Mouse (Mus musculus) liver, postnatal 0 days (tissue): Measurements from ENCODE around the gene Tgfb1i1. TPM values are rescaled to one million over a fixed set of nuclear protein-coding genes. Genes with fewer than 3 reads are reported as not detected.

Source experiments
- ATAC-seq: fragments of 200-750 bp; cut with Nextera tagmentation; 2 replicates; pipeline ENCODE4 v1.8.0; 2017; ENCODE audit warnings: mild to moderate bottlenecking, moderate library complexity
- DNase-seq: peaks from one replicate; pipeline ENCODE4 v3.0.0-alpha.2; 2016
- H3K27ac ChIP-seq: fragments of 300-500 bp; sonication (generic); 2 replicates; pipeline ENCODE4 v1.5.1; 2014; ENCODE audit warnings: antibody characterized with exemption, moderate library complexity, mild to moderate bottlenecking, low read depth
- H3K27me3 ChIP-seq: fragments of 300-500 bp; sonication (generic); 2 replicates; pipeline ENCODE4 v1.6.1; 2014; ENCODE audit warnings: low read length, control low read depth, mixed read lengths; ENCODE audit not compliant: insufficient read depth
- H3K36me3 ChIP-seq: fragments of 300-500 bp; sonication (generic); replicated peaks from 2 replicates; pipeline ENCODE4 v1.6.1; 2014; ENCODE audit warnings: mild to moderate bottlenecking, control low read depth, low read length, moderate library complexity, mixed read lengths; ENCODE audit not compliant: insufficient read depth
- H3K4me1 ChIP-seq: fragments of 300-500 bp; sonication (generic); 2 replicates; pipeline ENCODE4 v1.6.1; 2014; ENCODE audit warnings: antibody characterized with exemption, mild to moderate bottlenecking, control low read depth; ENCODE audit not compliant: insufficient read depth
- H3K4me2 ChIP-seq: fragments of 300-500 bp; sonication (generic); 2 replicates; pipeline ENCODE4 v1.6.1; 2014; ENCODE audit warnings: low read depth, mild to moderate bottlenecking, low read length, moderate library complexity, mixed read lengths
- H3K4me3 ChIP-seq: fragments of 300-500 bp; sonication (generic); 2 replicates; pipeline ENCODE4 v1.5.1; 2014; ENCODE audit warnings: low read depth, low read length
- H3K9ac ChIP-seq: fragments of 300-500 bp; sonication (generic); replicated peaks from 2 replicates; pipeline ENCODE4 v1.6.1; 2014; ENCODE audit warnings: mild to moderate bottlenecking, moderate library complexity
- H3K9me3 ChIP-seq: fragments of 300-500 bp; sonication (generic); 2 replicates; pipeline ENCODE4 v1.6.1; 2016; ENCODE audit warnings: mild to moderate bottlenecking, control low read depth, low read length, mixed read lengths
- CTCF ChIP-seq: sonication (generic); IDR thresholded peaks from 2 replicates; pipeline ENCODE4 v1.5.1; 2016; ENCODE audit warnings: antibody characterized with exemption, low read depth
- EP300 ChIP-seq: IDR thresholded peaks from 2 replicates; pipeline ENCODE4 v1.6.1; 2016; ENCODE audit warnings: antibody characterized with exemption, low read depth, mild to moderate bottlenecking
- WGBS: fragments of 180-500 bp; shearing (Covaris S2); extraction: QIAGEN DNeasy Blood & Tissue Kit; methylation state at CpG from one replicate; pipeline ENCODE4 v1.1.7; 2014; ENCODE audit not compliant: insufficient replicate concordance; 5-methylcytosine and 5-hydroxymethylcytosine counted together
- polyA plus RNA-seq: library from polyadenylated mRNA; unstranded; fragments of >200 nt; fragmentation: Nextera tagmentation; extraction: Ambion mirVana; gene quantifications from 2 replicates; pipeline ENCODE4 v1.2.1, GENCODE M21; 2015

Gene Tgfb1i1
- polyA plus RNA-seq, 1 experiment from 2014 or later = 10.4 TPM

- WGBS = 90% methylated on average over 13 of the region's 13 CpGs
- DNase-seq = no peak
- H3K4me3 ChIP-seq = no peak overlapping the region
- TF ChIP-seq CTCF (no peak), EP300 (no peak)
- H3K36me3 ChIP-seq = peaks cover 19% of the 10 kb centered on the region
- no peak overlapping the region for H3K9ac ChIP-seq
- H3K4me2 ChIP-seq = peak overlapping the region; percentile 77
- no peak for ATAC-seq
- H3K27me3 ChIP-seq = no peaks in the 10 kb centered on the region
- H3K4me1 ChIP-seq = peaks cover 15% of the 10 kb centered on the region
- no peaks in the 10 kb centered on the region for H3K9me3 ChIP-seq
- H3K27ac ChIP-seq = no peak overlapping the region
Observed at GRCm38 (mm10) chr7:128236426-128236825, 10.2 kb upstream of the Tgfb1i1 start.

DNA sequence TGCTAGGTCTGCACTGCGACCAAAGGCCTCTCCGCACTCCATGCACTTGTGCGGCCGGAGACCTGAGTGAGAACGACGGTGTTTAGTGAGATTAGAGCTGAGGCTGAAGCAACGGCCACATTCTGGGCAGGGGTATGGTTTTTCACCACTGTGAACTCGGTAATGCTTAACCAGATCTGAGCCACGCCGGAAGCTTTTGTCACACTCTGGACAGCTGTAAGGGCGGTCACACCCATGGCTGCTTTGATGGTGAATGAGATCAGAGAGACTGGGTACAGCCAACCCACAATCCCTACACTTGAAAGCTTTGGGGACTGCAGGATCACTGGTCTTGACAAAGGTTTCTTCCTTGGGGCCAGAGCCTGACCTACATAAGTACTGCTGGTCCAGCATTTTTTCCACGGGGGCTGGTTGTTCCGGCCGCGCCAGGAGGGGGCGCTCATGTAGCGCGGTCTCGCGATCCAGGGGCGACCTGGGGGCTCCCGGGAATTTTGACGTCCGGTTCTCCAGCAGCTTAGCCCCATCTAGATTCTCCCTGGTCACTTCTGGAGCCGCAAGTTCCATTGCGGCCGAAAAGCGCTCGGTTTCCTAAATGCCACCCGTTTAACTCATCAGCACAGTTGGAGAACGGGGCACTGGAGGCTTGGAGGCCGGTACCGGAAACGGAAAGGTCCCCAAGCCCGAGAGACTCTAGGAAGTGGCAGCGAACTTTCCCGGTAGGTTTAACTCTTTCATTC lies 9.6 kb upstream of the Tgfb1i1 start, which contains the start of gene Armc5:
Armc5 (plus strand) TSS at position 487 of the 737 bp plus-strand sequence.
- no peaks in the 10 kb centered on the region for H3K9me3 ChIP-seq
- ATAC-seq (peak; percentile 45), DNase-seq (peak; percentile 87)
- H3K4me3 ChIP-seq = peak within 1 kb of the TSS; percentile 81
- H3K27me3 ChIP-seq = no peaks in the 10 kb centered on the region
- no peak for TF ChIP-seq EP300
- TF ChIP-seq CTCF = peak; percentile 88
- peaks cover 15% of the 10 kb centered on the region for H3K4me1 ChIP-seq
- H3K36me3 ChIP-seq = peaks cover 20% of the 10 kb centered on the region
- H3K27ac ChIP-seq = peak within 1 kb of the TSS; percentile 95
- 24% methylated on average over 37 of the region's 37 CpGs for WGBS
- H3K9ac ChIP-seq = peak within 1 kb of the TSS; percentile 88
- H3K4me2 ChIP-seq = peak within 1 kb of the TSS; percentile 77

DNA sequence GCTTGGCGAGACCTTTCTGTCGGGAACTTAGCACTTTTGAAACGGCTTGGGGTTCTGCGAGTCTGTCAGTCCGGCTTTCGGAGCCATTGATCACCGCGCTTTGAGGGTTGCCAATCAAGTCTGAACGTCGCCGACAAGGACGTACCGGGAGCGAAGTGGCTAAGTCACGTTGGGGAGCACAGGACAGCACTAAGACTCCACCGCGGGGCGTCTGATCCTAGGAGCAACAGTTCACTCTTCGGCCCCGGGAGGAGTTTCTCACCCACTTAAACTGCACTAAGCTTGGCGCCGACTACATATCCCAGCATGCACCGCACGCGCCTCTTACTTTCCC lies 9.1 kb upstream of the Tgfb1i1 start:
- TF ChIP-seq CTCF = no peak
- TF ChIP-seq EP300 = peak; percentile 28; the same call in 1 of the 2 replicates
- Histone ChIP-seq H3K4me3 (peak overlapping the region; percentile 81), H3K27ac (peak overlapping the region; percentile 95), H3K4me2 (peak overlapping the region; percentile 77), H3K36me3 (peaks cover 24% of the 10 kb centered on the region), H3K4me1 (peaks cover 15% of the 10 kb centered on the region), H3K9ac (peak overlapping the region; percentile 88), H3K27me3 (no peaks in the 10 kb centered on the region), H3K9me3 (no peaks in the 10 kb centered on the region)
- 0% methylated on average over 25 of the region's 25 CpGs for WGBS
- DNase-seq (no peak), ATAC-seq (no peak; the same call in 1 of the 2 replicates)

DNA sequence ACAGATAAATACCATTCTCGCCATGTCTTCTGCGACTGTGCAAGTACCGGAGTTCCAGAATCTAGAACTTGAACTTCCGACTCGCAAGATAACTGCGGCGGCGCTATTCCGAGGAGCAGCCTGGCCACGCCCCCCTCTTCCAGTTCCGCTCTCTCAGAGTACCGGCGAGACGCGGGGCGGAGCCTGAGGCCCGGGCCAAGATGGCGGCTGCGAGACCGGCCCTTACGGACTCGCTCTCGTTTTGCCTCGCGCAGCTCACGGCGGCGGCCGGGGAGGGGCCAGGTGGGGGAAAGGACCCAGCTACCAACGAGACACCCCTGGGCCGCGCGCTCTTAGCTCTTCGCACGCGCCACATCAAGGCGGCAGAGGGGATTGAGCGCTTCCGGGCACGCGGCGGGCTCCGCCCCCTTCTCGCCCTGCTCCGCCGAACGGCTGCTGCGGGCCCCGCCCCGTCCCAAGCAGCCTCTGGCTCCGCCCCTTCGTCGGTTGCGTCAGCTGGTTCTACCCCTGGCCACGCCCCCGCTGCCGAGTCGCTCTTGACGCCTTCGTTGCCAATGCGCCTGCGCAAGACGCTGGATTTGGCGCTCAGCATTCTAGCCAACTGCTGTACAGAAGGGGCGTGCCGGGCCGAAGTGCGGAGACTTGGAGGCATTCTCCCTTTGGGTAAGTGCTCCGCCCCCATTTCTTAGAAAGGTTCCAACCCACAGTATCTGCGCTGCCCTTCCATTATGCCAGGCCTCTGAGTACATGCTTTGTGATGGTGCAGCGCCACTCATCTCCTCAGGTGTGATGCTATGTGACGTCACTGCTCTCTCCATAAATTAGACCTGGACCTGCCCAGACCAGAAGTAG lies 8.5 kb upstream of the Tgfb1i1 start, which contains the start of gene 9130023H24Rik:
9130023H24Rik (minus strand) TSS at position 105 of the 852 bp plus-strand sequence.
- H3K9me3 ChIP-seq = no peaks in the 10 kb centered on the region
- H3K27me3 ChIP-seq = no peaks in the 10 kb centered on the region
- 0% methylated on average over 63 of the region's 72 CpGs for WGBS
- TF ChIP-seq EP300 = peak; percentile 43; the same call in 1 of the 2 replicates
- peak; percentile 48; the same call in 1 of the 2 replicates for TF ChIP-seq CTCF
- H3K9ac ChIP-seq = peak within 1 kb of the TSS; percentile 88
- peak within 1 kb of the TSS; percentile 83 for H3K4me2 ChIP-seq
- H3K4me1 ChIP-seq = peaks cover 15% of the 10 kb centered on the region
- H3K4me3 ChIP-seq = peak within 1 kb of the TSS; percentile 81
- H3K27ac ChIP-seq = peak within 1 kb of the TSS; percentile 95
- DNase-seq (peak; percentile 100), ATAC-seq (peak; percentile 88)
- peaks cover 29% of the 10 kb centered on the region for H3K36me3 ChIP-seq

- no peak for ATAC-seq
- DNase-seq = peak; percentile 58
- Histone ChIP-seq H3K4me2 (peak overlapping the region; percentile 83), H3K4me1 (peaks cover 15% of the 10 kb centered on the region), H3K9me3 (no peaks in the 10 kb centered on the region), H3K36me3 (peaks cover 31% of the 10 kb centered on the region), H3K27me3 (no peaks in the 10 kb centered on the region), H3K27ac (peak overlapping the region; percentile 95; the same call in 1 of the 2 replicates), H3K9ac (peak overlapping the region; percentile 48; the same call in 1 of the 2 replicates), H3K4me3 (peak overlapping the region; percentile 81)
- 30% methylated on average over 4 of the region's 4 CpGs for WGBS
- TF ChIP-seq EP300 (no peak), CTCF (peak; percentile 74)
Observed at GRCm38 (mm10) chr7:128238991-128239390, 7.6 kb upstream of the Tgfb1i1 start.

DNA sequence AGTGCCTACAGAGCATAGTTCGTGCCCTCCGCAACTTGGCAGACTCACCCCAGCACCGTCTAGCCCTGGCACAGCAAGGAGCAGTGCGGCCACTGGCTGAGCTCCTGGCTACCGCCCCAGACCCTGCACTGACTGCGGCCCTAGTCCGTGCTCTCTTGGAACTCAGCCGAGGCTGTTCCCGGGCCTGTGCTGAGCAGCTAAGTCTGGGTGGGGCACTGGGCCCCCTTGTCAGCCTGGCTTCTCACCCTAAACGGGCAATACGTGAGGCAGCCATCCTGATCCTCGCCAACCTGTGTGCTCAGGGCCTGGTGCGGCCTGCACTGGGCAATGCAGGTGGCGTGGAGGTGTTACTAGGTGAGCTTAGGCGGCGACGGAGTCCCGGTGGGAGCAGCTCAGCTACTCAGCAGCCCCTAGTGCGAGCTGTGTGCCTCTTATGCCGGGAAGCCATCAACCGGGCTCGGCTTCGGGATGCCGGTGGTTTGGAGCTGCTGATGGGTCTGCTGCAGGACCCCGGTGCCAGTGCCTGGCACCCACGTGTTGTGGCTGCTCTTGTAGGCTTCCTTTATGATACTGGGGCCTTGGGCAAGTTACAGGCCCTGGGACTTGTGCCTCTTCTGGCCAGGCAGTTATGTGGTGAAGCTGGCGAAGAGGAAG lies 6.4 kb upstream of the Tgfb1i1 start:
- no peak overlapping the region for H3K4me3 ChIP-seq
- no peak for TF ChIP-seq EP300
- DNase-seq (no peak), ATAC-seq (no peak)
- H3K36me3 ChIP-seq = peaks cover 40% of the 10 kb centered on the region
- no peak overlapping the region for H3K4me2 ChIP-seq
- no peaks in the 10 kb centered on the region for H3K9me3 ChIP-seq
- no peaks in the 10 kb centered on the region for H3K27me3 ChIP-seq
- WGBS = 91% methylated on average over 27 of the region's 27 CpGs
- H3K27ac ChIP-seq = no peak overlapping the region
- peaks cover 15% of the 10 kb centered on the region for H3K4me1 ChIP-seq
- no peak overlapping the region; the same call in 1 of the 2 replicates for H3K9ac ChIP-seq
